Mouse (Mus musculus) midbrain, embryonic 11.5 days (tissue): ENCODE data around the gene Olfr809. TPM values are rescaled to one million over a fixed set of nuclear protein-coding genes. Genes with fewer than 3 reads are reported as not detected.

Experiments
- ATAC-seq: fragments of 200-750 bp; cut with Nextera tagmentation; 2 replicates; pipeline ENCODE4 v1.8.0; 2017; ENCODE audit warnings: moderate TSS enrichment, moderate library complexity; ENCODE audit not compliant: low FRiP score
- DNase-seq: peaks from one replicate; pipeline ENCODE4 v3.0.0; 2015; ENCODE audit warnings: low spot score; ENCODE audit errors: missing footprints
- H3K27ac ChIP-seq: fragments of 300-500 bp; sonication (generic); 2 replicates; pipeline ENCODE4 v1.5.1; 2014; ENCODE audit warnings: low read depth, low read length
- H3K27me3 ChIP-seq: fragments of 300-500 bp; sonication (generic); 2 replicates; pipeline ENCODE4 v1.6.1; 2014; ENCODE audit warnings: mild to moderate bottlenecking, low read length, moderate library complexity, mixed read lengths; ENCODE audit not compliant: control insufficient read depth, insufficient read depth
- H3K36me3 ChIP-seq: fragments of 300-500 bp; sonication (generic); 2 replicates; pipeline ENCODE4 v1.6.1; 2014; ENCODE audit warnings: mild to moderate bottlenecking, low read length, moderate library complexity, mixed read lengths; ENCODE audit not compliant: control insufficient read depth, insufficient read depth
- H3K4me1 ChIP-seq: fragments of 300-500 bp; sonication (generic); 2 replicates; pipeline ENCODE4 v1.6.1; 2014; ENCODE audit warnings: low read length; ENCODE audit not compliant: control insufficient read depth, insufficient read depth
- H3K4me2 ChIP-seq: fragments of 300-500 bp; sonication (generic); 2 replicates; pipeline ENCODE4 v1.6.1; 2014; ENCODE audit warnings: mild to moderate bottlenecking, moderate library complexity
- H3K4me3 ChIP-seq: fragments of 300-500 bp; sonication (generic); 2 replicates; pipeline ENCODE4 v1.5.1; 2014; ENCODE audit warnings: low read depth, low read length
- H3K9ac ChIP-seq: fragments of 300-500 bp; sonication (generic); 2 replicates; pipeline ENCODE4 v1.6.1; 2014; ENCODE audit warnings: low read length
- H3K9me3 ChIP-seq: fragments of 300-500 bp; sonication (generic); 2 replicates; pipeline ENCODE4 v1.6.1; 2016; ENCODE audit warnings: low read length; ENCODE audit not compliant: control insufficient read depth
- WGBS: fragments of 180-500 bp; shearing (Covaris S2); extraction: QIAGEN DNeasy Blood & Tissue Kit; methylation state at CpG from one replicate; pipeline ENCODE4 v1.1.7; 2014; 5-methylcytosine and 5-hydroxymethylcytosine counted together
- polyA plus RNA-seq: library from polyadenylated mRNA; unstranded; fragments of >200 nt; fragmentation: Nextera tagmentation; extraction: Ambion mirVana; gene quantifications from 2 replicates; pipeline ENCODE4 v1.2.1, GENCODE M21; 2014

Gene Olfr809
- polyA plus RNA-seq = not detected in 2 replicates

GRCm38 (mm10) chr10:129774338-129774737 lies at the start of gene Olfr809:
TSS of gene Olfr809 (plus strand) at chr10:129774638.
- Histone ChIP-seq H3K9me3 (no peaks in the 10 kb centered on the region), H3K27me3 (no peaks in the 10 kb centered on the region), H3K27ac (no peak within 1 kb of the TSS), H3K4me2 (no peak within 1 kb of the TSS), H3K36me3 (no peaks in the 10 kb centered on the region), H3K4me1 (no peaks in the 10 kb centered on the region), H3K4me3 (no peak within 1 kb of the TSS), H3K9ac (no peak within 1 kb of the TSS)
- ATAC-seq (no peak), DNase-seq (no peak)

DNA sequence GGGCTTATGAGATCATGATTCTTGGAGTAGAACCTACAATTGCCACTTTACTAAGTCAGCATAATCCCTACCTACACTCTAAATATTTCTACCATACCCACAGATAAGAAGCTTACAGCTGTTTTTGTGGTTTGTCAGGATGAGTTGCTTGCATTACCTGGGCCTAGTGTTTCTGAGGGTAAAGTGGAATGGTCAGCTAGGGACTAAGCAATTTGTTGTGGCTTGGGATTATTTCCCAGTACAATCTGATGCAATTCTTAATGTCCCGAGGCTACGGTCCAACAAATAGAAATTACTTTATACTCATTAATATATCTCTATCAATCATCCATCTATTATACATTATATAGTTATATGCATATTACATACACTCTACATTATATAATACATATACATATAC lies 45.2 kb upstream of the Olfr809 start, which contains the start of gene Olfr805:
Gene Olfr805, minus strand, starts transcription at position 101 of the 400 bp plus-strand sequence.
- ATAC-seq = no peak
- no peaks in the 10 kb centered on the region for H3K4me1 ChIP-seq
- H3K4me2 ChIP-seq = no peak within 1 kb of the TSS
- 93% methylated on average over 2 of the region's 2 CpGs for WGBS
- H3K27me3 ChIP-seq = no peaks in the 10 kb centered on the region
- no peak for DNase-seq
- no peak within 1 kb of the TSS for H3K9ac ChIP-seq
- no peak within 1 kb of the TSS for H3K4me3 ChIP-seq
- no peaks in the 10 kb centered on the region for H3K36me3 ChIP-seq
- H3K9me3 ChIP-seq = no peaks in the 10 kb centered on the region
- H3K27ac ChIP-seq = no peak within 1 kb of the TSS

- H3K27me3 ChIP-seq = no peaks in the 10 kb centered on the region
- H3K4me1 ChIP-seq = no peaks in the 10 kb centered on the region
- ATAC-seq = no peak
- no peak within 1 kb of the TSS for H3K9ac ChIP-seq
- H3K4me2 ChIP-seq = no peak within 1 kb of the TSS
- no peaks in the 10 kb centered on the region for H3K36me3 ChIP-seq
- DNase-seq = no peak
- H3K9me3 ChIP-seq = no peaks in the 10 kb centered on the region
- H3K27ac ChIP-seq = no peak within 1 kb of the TSS
- no peak within 1 kb of the TSS for H3K4me3 ChIP-seq
Observed at GRCm38 (mm10) chr10:129741821-129742220, 32.6 kb upstream of the Olfr809 start, which contains the start of gene Olfr806. TSS of gene Olfr806 (minus strand) at chr10:129741921.

DNA sequence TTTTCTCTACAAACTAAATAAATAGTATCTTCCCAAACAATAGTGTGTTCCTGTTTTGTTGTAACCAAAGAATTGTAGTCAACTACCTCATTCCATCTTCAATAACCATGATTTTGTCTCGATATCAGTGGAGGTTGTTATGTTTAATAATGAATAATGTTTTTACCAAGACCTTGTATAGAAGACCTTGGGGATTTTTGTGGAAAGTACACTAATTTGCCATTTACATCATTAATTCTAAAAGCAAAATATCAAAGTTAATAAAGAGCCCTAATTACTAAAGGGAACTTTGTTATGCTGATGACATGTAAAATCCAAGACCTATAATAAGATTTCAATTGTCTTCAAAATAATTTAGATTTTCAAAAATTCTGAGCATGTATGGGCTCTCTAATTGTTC lies 16.7 kb upstream of the Olfr809 start, which contains the start of gene Olfr807:
Gene Olfr807, minus strand, starts transcription at position 101 of the 400 bp plus-strand sequence.
- Histone ChIP-seq H3K9me3 (no peaks in the 10 kb centered on the region), H3K27ac (no peak within 1 kb of the TSS), H3K9ac (no peak within 1 kb of the TSS), H3K36me3 (no peaks in the 10 kb centered on the region), H3K27me3 (no peaks in the 10 kb centered on the region), H3K4me2 (no peak within 1 kb of the TSS), H3K4me1 (no peaks in the 10 kb centered on the region), H3K4me3 (no peak within 1 kb of the TSS)
- ATAC-seq (no peak), DNase-seq (no peak)
- WGBS = 88% methylated on average over 1 of the region's 1 CpGs

- H3K9ac ChIP-seq = no peak within 1 kb of the TSS
- no peak within 1 kb of the TSS for H3K27ac ChIP-seq
- no peaks in the 10 kb centered on the region for H3K27me3 ChIP-seq
- DNase-seq (no peak), ATAC-seq (no peak)
- H3K4me1 ChIP-seq = no peaks in the 10 kb centered on the region
- WGBS = 90% methylated on average over 1 of the region's 1 CpGs
- H3K4me2 ChIP-seq = no peak within 1 kb of the TSS
- no peak within 1 kb of the TSS for H3K4me3 ChIP-seq
- no peaks in the 10 kb centered on the region for H3K36me3 ChIP-seq
- no peaks in the 10 kb centered on the region for H3K9me3 ChIP-seq
Observed at GRCm38 (mm10) chr10:129765182-129765581, 9.3 kb upstream of the Olfr809 start, which contains the start of gene Olfr808. TSS of gene Olfr808 (plus strand) at chr10:129765482.

DNA sequence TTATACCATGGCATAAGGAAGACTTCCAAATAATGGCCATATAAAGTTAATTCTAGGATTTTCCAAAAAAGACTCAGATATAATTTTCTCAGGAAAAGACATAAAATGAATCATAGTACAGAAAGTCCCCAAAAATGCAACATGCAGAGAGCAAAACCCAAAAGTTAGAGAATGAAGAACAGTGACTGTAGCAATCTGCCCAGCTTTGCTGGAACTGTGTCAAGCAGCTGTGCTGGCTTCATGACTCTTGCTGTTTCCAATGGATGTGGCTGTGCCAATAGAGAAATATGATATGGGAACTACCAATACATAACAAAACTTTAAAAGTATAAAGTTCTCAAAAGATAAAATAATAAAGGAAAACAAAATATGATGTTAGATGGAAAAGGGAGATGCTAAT lies 3.7 kb downstream of the Olfr809 start:
- DNase-seq = no peak
- ATAC-seq = no peak
- H3K4me2 ChIP-seq = no peak overlapping the region
- H3K27ac ChIP-seq = no peak overlapping the region
- no peaks in the 10 kb centered on the region for H3K4me1 ChIP-seq
- no peaks in the 10 kb centered on the region for H3K36me3 ChIP-seq
- H3K4me3 ChIP-seq = no peak overlapping the region
- H3K9me3 ChIP-seq = no peaks in the 10 kb centered on the region
- no peaks in the 10 kb centered on the region for H3K27me3 ChIP-seq
- H3K9ac ChIP-seq = no peak overlapping the region

DNA sequence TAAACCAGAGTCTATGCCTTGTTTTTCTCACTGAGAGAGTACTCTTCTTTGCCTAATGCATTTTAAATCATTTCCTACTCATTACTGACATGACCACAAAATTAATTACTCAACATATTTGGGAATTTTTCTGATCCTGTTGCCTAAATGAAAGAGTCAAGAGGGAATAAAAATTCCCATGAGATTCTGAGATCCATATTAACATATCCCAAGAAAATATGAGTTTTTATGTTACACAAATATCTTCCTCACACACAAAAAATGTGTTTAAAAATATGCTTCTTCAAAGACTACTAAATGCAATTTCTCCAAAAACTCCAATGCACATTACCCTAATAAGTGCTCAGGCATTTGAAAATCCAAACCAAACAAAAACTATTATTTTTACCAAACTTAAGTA lies 20.4 kb downstream of the Olfr809 start, which contains the start of gene Olfr810:
Gene Olfr810, minus strand, starts transcription at position 101 of the 400 bp plus-strand sequence.
- Histone ChIP-seq H3K27me3 (no peaks in the 10 kb centered on the region), H3K4me3 (no peak within 1 kb of the TSS), H3K9me3 (no peaks in the 10 kb centered on the region), H3K9ac (no peak within 1 kb of the TSS), H3K4me2 (no peak within 1 kb of the TSS), H3K27ac (no peak within 1 kb of the TSS), H3K4me1 (no peaks in the 10 kb centered on the region), H3K36me3 (no peaks in the 10 kb centered on the region)
- ATAC-seq = no peak
- no peak for DNase-seq

GRCm38 (mm10) chr10:129804296-129804695 lies 29.9 kb downstream of the Olfr809 start, which contains the start of gene Olfr811:
TSS of gene Olfr811 (minus strand) at chr10:129804396.
- DNase-seq (no peak), ATAC-seq (no peak)
- no peaks in the 10 kb centered on the region for H3K27me3 ChIP-seq
- no peak within 1 kb of the TSS for H3K27ac ChIP-seq
- H3K4me3 ChIP-seq = no peak within 1 kb of the TSS
- no peak within 1 kb of the TSS for H3K4me2 ChIP-seq
- no peaks in the 10 kb centered on the region for H3K9me3 ChIP-seq
- H3K4me1 ChIP-seq = no peaks in the 10 kb centered on the region
- 83% methylated on average over 4 of the region's 4 CpGs for WGBS
- H3K36me3 ChIP-seq = no peaks in the 10 kb centered on the region
- no peak within 1 kb of the TSS for H3K9ac ChIP-seq
